Mouse (Mus musculus) MEL (cell line): ENCODE measurements at regions not wholly inside any gene's neighbourhood (a gene's known extent, or its start where the extent isn't known, plus 50 kb on each side); places are given as distances from the start of the nearest gene placed in this dataset.

ENCODE experiments used
- DNase-seq: peaks from one replicate; pipeline ENCODE4 v3.0.0; 2011; ENCODE audit warnings: low read depth, low spot score
- H3K27ac ChIP-seq: 2 replicates; pipeline ENCODE4 v1.5.1; 2012; ENCODE audit warnings: low read depth, mild to moderate bottlenecking, control low read depth, low read length, moderate library complexity; ENCODE audit not compliant: control insufficient read depth
- H3K27me3 ChIP-seq, 2 experiments: fragments of 150-350 bp in 1 of 2; sonication (generic) in 1 of 2; 2 replicates each; pipeline ENCODE4 v1.6.1; 2012; ENCODE audit warnings: low read length in 2 of 2, mild to moderate bottlenecking in 2 of 2, improper control_type of control experiment in 1 of 2, moderate library complexity in 1 of 2; ENCODE audit not compliant: insufficient read depth in 2 of 2, control insufficient read depth in 1 of 2
- H3K36me3 ChIP-seq, 2 experiments: 2 replicates each; pipeline ENCODE4 v1.6.1; 2012 to 2014; ENCODE audit warnings: low read length in 2 of 2, improper control_type of control experiment in 1 of 2, inconsistent platforms in 1 of 2, mild to moderate bottlenecking in 1 of 2; ENCODE audit not compliant: insufficient read depth in 2 of 2, control insufficient read depth in 1 of 2
- H3K4me1 ChIP-seq, 2 experiments: fragments of 150-350 bp in 1 of 2; sonication (generic) in 1 of 2; 2 replicates each; pipeline ENCODE4 v1.6.1; 2012; ENCODE audit warnings: low read length in 2 of 2, improper control_type of control experiment in 1 of 2, mild to moderate bottlenecking in 1 of 2; ENCODE audit not compliant: insufficient read depth in 2 of 2, control insufficient read depth in 1 of 2
- H3K4me3 ChIP-seq, 2 experiments: fragments of 150-350 bp in 1 of 2; sonication (generic) in 1 of 2; 2 replicates each; pipeline ENCODE4 v1.5.1; 2012; ENCODE audit warnings: low read depth in 2 of 2, low read length in 2 of 2, mild to moderate bottlenecking in 2 of 2, moderate library complexity in 2 of 2, control low read depth in 1 of 2, improper control_type of control experiment in 1 of 2; ENCODE audit not compliant: control insufficient read depth in 1 of 2, insufficient read depth in 1 of 2
- H3K79me2 ChIP-seq: 2 replicates; pipeline ENCODE4 v1.6.1; 2012; ENCODE audit warnings: mild to moderate bottlenecking, low read length, moderate library complexity; ENCODE audit not compliant: control insufficient read depth, poor library complexity, insufficient read depth
- H3K9ac ChIP-seq: 2 replicates; pipeline ENCODE4 v1.6.1; 2012; ENCODE audit warnings: low read depth, mild to moderate bottlenecking, control low read depth, low read length, moderate library complexity; ENCODE audit not compliant: control insufficient read depth, poor library complexity, severe bottlenecking
- H3K9me3 ChIP-seq: fragments of 150-350 bp; sonication (generic); replicated peaks from 2 replicates; pipeline ENCODE4 v1.6.1; 2012; ENCODE audit warnings: mild to moderate bottlenecking, low read length, improper control_type of control experiment, moderate library complexity; ENCODE audit not compliant: insufficient read depth
- CHD1 ChIP-seq: IDR thresholded peaks from 2 replicates; pipeline ENCODE4 v1.6.1; 2012; ENCODE audit warnings: low read depth, mild to moderate bottlenecking, inconsistent platforms, low read length, improper control_type of control experiment
- ELF1 ChIP-seq: IDR thresholded peaks from 2 replicates; pipeline ENCODE4 v1.6.1; 2014; ENCODE audit warnings: low read depth, mild to moderate bottlenecking, inconsistent platforms, low read length, improper control_type of control experiment, moderate library complexity
- EP300 ChIP-seq, 2 experiments: IDR thresholded peaks; 2 replicates each; pipeline ENCODE4 v1.6.1; 2011; ENCODE audit warnings: improper control_type of control experiment in 2 of 2, low read length in 2 of 2, low read depth in 1 of 2, mild to moderate bottlenecking in 1 of 2
- JUND ChIP-seq: IDR thresholded peaks from 2 replicates; pipeline ENCODE4 v1.6.1; 2011; ENCODE audit warnings: low read depth, mild to moderate bottlenecking, improper control_type of control experiment, low read length
- MAFK ChIP-seq: IDR thresholded peaks from 2 replicates; pipeline ENCODE4 v1.6.1; 2011; ENCODE audit warnings: low read depth, mild to moderate bottlenecking, low read length, improper control_type of control experiment, borderline replicate concordance
- MAZ ChIP-seq: IDR thresholded peaks from 2 replicates; pipeline ENCODE4 v1.6.1; 2012; ENCODE audit warnings: low read depth, mild to moderate bottlenecking, inconsistent platforms, low read length, improper control_type of control experiment
- MEF2A ChIP-seq: IDR thresholded peaks from 2 replicates; pipeline ENCODE4 v1.6.1; 2014; ENCODE audit warnings: low read depth, mild to moderate bottlenecking, inconsistent platforms, low read length, improper control_type of control experiment; ENCODE audit not compliant: poor library complexity, insufficient replicate concordance, severe bottlenecking; ENCODE audit errors: extremely low read depth
- MYB ChIP-seq: IDR thresholded peaks from 2 replicates; pipeline ENCODE4 v1.6.1; 2011; ENCODE audit warnings: mild to moderate bottlenecking, low read depth, low read length, improper control_type of control experiment
- MYC ChIP-seq: IDR thresholded peaks from 2 replicates; pipeline ENCODE4 v1.6.1; 2011; ENCODE audit warnings: low read depth, mild to moderate bottlenecking, low read length, improper control_type of control experiment, moderate library complexity
- NELFE ChIP-seq: IDR thresholded peaks from 2 replicates; pipeline ENCODE4 v1.6.1; 2011; ENCODE audit warnings: low read depth, low read length, improper control_type of control experiment
- NRF1 ChIP-seq: IDR thresholded peaks from 2 replicates; pipeline ENCODE4 v1.6.1; 2014; ENCODE audit warnings: low read depth, mild to moderate bottlenecking, inconsistent platforms, low read length, improper control_type of control experiment, moderate library complexity; ENCODE audit not compliant: poor library complexity, insufficient read depth, severe bottlenecking
- POLR2A ChIP-seq, 2 experiments: IDR thresholded peaks; 2 replicates each; pipeline ENCODE4 v1.6.1; 2011 to 2012; ENCODE audit warnings: low read length in 2 of 2, mild to moderate bottlenecking in 2 of 2, control low read depth in 1 of 2, improper control_type of control experiment in 1 of 2, low read depth in 1 of 2, moderate library complexity in 1 of 2; ENCODE audit not compliant: control insufficient read depth in 1 of 2, insufficient read depth in 1 of 2, poor library complexity in 1 of 2
- POLR2AphosphoS5 ChIP-seq: IDR thresholded peaks from 2 replicates; pipeline ENCODE4 v1.6.1; 2012; ENCODE audit warnings: low read depth, borderline replicate concordance, mild to moderate bottlenecking, inconsistent platforms, low read length, moderate library complexity, mixed read lengths
- SIN3A ChIP-seq: IDR thresholded peaks from 2 replicates; pipeline ENCODE4 v1.6.1; 2012; ENCODE audit warnings: low read length, improper control_type of control experiment, inconsistent platforms
- TBP ChIP-seq: IDR thresholded peaks from 2 replicates; pipeline ENCODE4 v1.8.0; 2011; ENCODE audit warnings: low read depth, low read length, improper control_type of control experiment
- USF2 ChIP-seq, 2 experiments: IDR thresholded peaks; 2 replicates each; pipeline ENCODE4 v1.6.1; 2011 to 2012; ENCODE audit warnings: improper control_type of control experiment in 2 of 2, low read length in 2 of 2, borderline replicate concordance in 1 of 2, inconsistent platforms in 1 of 2, low read depth in 1 of 2, mild to moderate bottlenecking in 1 of 2; ENCODE audit not compliant: insufficient read depth in 1 of 2
- ZC3H11A ChIP-seq: IDR thresholded peaks from 2 replicates; pipeline ENCODE4 v1.6.1; 2012; ENCODE audit warnings: low read depth, mild to moderate bottlenecking, inconsistent platforms, low read length, improper control_type of control experiment
- ZKSCAN1 ChIP-seq: IDR thresholded peaks from 2 replicates; pipeline ENCODE4 v1.6.1; 2012; ENCODE audit warnings: low read depth, mild to moderate bottlenecking, inconsistent platforms, low read length, improper control_type of control experiment, moderate library complexity

DNA sequence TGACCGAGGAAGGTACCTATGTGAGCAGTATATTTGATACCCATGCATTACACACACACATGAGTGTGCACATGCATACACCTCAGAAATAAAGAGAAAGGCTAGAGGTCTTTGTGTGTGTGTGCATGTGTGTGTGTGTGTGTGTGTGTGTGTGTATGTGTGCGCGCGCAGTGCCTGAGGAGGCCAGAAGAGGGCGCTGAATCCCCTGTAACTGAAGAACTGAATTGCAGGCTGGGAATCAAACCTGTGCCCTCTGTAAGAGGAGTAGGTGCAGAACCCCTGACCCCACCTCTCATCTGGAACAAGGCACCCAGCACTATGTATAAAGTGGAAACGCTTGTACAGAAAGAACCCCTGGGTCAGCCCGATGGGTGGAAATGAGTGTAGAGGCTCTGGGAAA is 125.0 kb downstream of the Bmp7 start:
- Histone ChIP-seq H3K4me3 (no peak overlapping the region), H3K4me1 (no peaks in the 10 kb centered on the region), H3K9me3 (no peaks in the 10 kb centered on the region), H3K36me3 (no peaks in the 10 kb centered on the region), H3K27ac (no peak overlapping the region), H3K79me2 (no peaks in the 10 kb centered on the region), H3K9ac (no peak overlapping the region), H3K27me3 (no peaks in the 10 kb centered on the region)
- no peak for DNase-seq
- no peak for TF ChIP-seq CHD1
- TF ChIP-seq NELFE = no peak
- TF ChIP-seq SIN3A = no peak
- TF ChIP-seq ELF1 = no peak
- TF ChIP-seq MAFK = no peak
- TF ChIP-seq MAZ = no peak
- no peak for TF ChIP-seq MYC
- TF ChIP-seq USF2 (IDR thresholded peaks at IDR 0.05; ENCODE audit: borderline replicate concordance in 1 of 2, insufficient read depth in 1 of 2, low read depth in 1 of 2, low read length in 2 of 2) = no peak
- no peak for TF ChIP-seq MYB
- no peak for TF ChIP-seq NRF1
- no peak for TF ChIP-seq TBP
- TF ChIP-seq POLR2AphosphoS5 = no peak
- no peak for TF ChIP-seq POLR2A (IDR thresholded peaks at IDR 0.05; ENCODE audit: control insufficient read depth in 1 of 2, insufficient read depth in 1 of 2, low read depth in 1 of 2, low read length in 2 of 2, poor library complexity in 1 of 2)
- TF ChIP-seq ZKSCAN1 = no peak
- TF ChIP-seq MEF2A = no peak
- no peak for TF ChIP-seq EP300 (IDR thresholded peaks at IDR 0.05; ENCODE audit: low read depth in 1 of 2, low read length in 2 of 2)
- no peak for TF ChIP-seq ZC3H11A

DNA sequence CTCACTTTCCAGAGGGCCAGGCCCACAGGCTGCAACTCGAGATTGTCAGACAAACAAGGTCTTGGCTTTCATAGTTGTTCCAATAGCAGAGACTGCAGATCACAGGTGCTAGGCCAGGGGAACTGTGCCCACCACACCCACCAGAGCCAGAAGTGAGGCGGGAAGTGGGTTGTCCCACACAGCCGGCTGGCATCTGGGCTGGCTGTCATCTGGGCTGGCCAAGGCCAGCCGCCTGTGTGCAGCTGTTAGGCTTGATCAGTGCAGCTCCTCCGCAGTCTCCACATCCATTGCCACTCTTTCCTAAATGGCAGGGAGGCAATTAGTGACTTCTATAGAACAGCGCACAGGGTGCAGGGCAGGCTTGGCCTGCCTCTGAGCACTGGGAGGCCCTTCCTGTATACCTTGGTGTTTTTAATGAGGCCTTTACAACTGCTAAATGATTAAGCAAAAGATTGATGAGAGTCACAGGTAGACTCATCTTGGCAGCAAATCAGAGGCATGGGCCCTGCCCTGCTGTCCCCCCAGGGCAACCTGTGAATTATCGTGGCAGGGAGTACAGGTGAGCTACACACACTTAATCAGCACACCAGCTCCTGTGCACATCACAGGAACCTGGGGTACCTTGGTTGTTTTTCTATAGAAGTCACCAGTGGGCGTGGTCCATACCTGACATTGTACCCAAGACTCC is 122.9 kb downstream of the Bmp7 start:
- no peak for TF ChIP-seq MAZ
- TF ChIP-seq POLR2A (IDR thresholded peaks at IDR 0.05; ENCODE audit: control insufficient read depth in 1 of 2, insufficient read depth in 1 of 2, low read depth in 1 of 2, low read length in 2 of 2, poor library complexity in 1 of 2) = no peak
- no peak for TF ChIP-seq JUND
- TF ChIP-seq NRF1 = no peak
- no peak overlapping the region for H3K9ac ChIP-seq
- DNase-seq = no peak
- no peaks in the 10 kb centered on the region for H3K36me3 ChIP-seq
- no peaks in the 10 kb centered on the region for H3K4me1 ChIP-seq
- H3K9me3 ChIP-seq = no peaks in the 10 kb centered on the region
- H3K27me3 ChIP-seq = no peaks in the 10 kb centered on the region
- H3K79me2 ChIP-seq = no peaks in the 10 kb centered on the region
- no peak overlapping the region for H3K27ac ChIP-seq
- H3K4me3 ChIP-seq = no peak overlapping the region
